Mouse (Mus musculus) thymus, adult 2 months (tissue): ENCODE results near the gene Sult1a1. TPM values are rescaled to one million over a fixed set of nuclear protein-coding genes. Genes with fewer than 3 reads are reported as not detected.
A peak's percentile ranks its signal among the peaks of the same experiment; 100 is the strongest.

Source experiments
- DNase-seq: peaks from one replicate; pipeline ENCODE4 v3.0.0; 2021
- H3K27ac ChIP-seq: fragments of 200-500 bp; 2 replicates; pipeline ENCODE4 v1.5.1; 2012; ENCODE audit warnings: low read length, control low read depth; ENCODE audit not compliant: control insufficient read depth, insufficient read depth
- H3K27me3 ChIP-seq: fragments of 200-500 bp; 2 replicates; pipeline ENCODE4 v1.6.1; 2012; ENCODE audit warnings: mild to moderate bottlenecking, low read length, moderate library complexity, mixed read lengths; ENCODE audit not compliant: control insufficient read depth, insufficient read depth
- H3K36me3 ChIP-seq: fragments of 200-500 bp; 2 replicates; pipeline ENCODE4 v1.6.1; 2012; ENCODE audit warnings: mild to moderate bottlenecking, low read length, moderate library complexity; ENCODE audit not compliant: control insufficient read depth, insufficient read depth
- H3K4me1 ChIP-seq: fragments of 200-500 bp; replicated peaks from 2 replicates; pipeline ENCODE4 v1.6.1; 2012; ENCODE audit warnings: low read length; ENCODE audit not compliant: control insufficient read depth, insufficient read depth
- H3K4me3 ChIP-seq: fragments of 200-500 bp; 2 replicates; pipeline ENCODE4 v1.5.1; 2012; ENCODE audit warnings: mild to moderate bottlenecking, low read length, control low read depth, moderate library complexity; ENCODE audit not compliant: control insufficient read depth, insufficient read depth
- CTCF ChIP-seq: fragments of 200-500 bp; IDR thresholded peaks from 2 replicates; pipeline ENCODE4 v1.5.1; 2012; ENCODE audit warnings: mild to moderate bottlenecking, control low read depth, low read length, moderate library complexity, borderline replicate concordance; ENCODE audit not compliant: control insufficient read depth, poor library complexity, insufficient read depth; ENCODE audit errors: extremely low read depth
- POLR2A ChIP-seq: fragments of 200-500 bp; IDR thresholded peaks from 2 replicates; pipeline ENCODE4 v1.6.1; 2012; ENCODE audit warnings: mild to moderate bottlenecking, low read length, control low read depth, moderate library complexity; ENCODE audit not compliant: control insufficient read depth, poor library complexity, insufficient read depth; ENCODE audit errors: extremely low read depth
- WGBS: fragments of 180-500 bp; shearing (Covaris S2); methylation state at CpG from one replicate; pipeline ENCODE4 v1.1.7; 2018; 5-methylcytosine and 5-hydroxymethylcytosine counted together
- polyA plus RNA-seq: library from polyadenylated mRNA; depleted of rRNA; stranded (reverse); fragments of >200 nt; gene quantifications from 2 replicates; pipeline ENCODE4 v1.2.3, GENCODE M21; 2012

Sult1a1 gene
- polyA plus RNA-seq, 1 experiment = 14.8 TPM

DNA sequence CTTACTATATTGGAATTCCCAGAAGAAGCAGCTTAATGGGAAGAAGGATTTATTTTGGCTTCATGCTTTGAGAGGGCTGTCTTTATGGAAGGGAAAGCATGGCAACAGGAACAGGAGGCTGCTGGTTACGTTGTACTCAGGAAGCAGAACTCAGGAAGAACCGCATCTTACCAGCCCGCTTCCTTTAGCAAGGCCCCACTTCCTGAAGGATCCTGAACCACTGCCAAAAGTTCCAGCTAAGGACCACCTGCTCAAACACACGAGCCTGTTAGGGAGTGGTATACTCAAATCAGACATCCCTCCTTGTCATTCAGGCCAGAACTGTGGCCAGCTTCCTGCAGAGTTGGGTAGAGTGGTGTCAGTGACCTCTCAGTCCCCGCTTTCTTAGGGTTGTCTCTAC lies 7.8 kb downstream of the Sult1a1 start:
- H3K4me3 ChIP-seq = no peak overlapping the region
- WGBS = 66% methylated on average over 5 of the region's 5 CpGs
- H3K27me3 ChIP-seq = no peaks in the 10 kb centered on the region
- H3K4me1 ChIP-seq = 0 out of 2 replicates have a peak, but pooled peaks cover 2% of the 10 kb centered on the region
- H3K36me3 ChIP-seq = peaks cover 27% of the 10 kb centered on the region
- no peak for TF ChIP-seq CTCF
- no peak for TF ChIP-seq POLR2A
- H3K27ac ChIP-seq = no peak overlapping the region
- no peak for DNase-seq

DNA sequence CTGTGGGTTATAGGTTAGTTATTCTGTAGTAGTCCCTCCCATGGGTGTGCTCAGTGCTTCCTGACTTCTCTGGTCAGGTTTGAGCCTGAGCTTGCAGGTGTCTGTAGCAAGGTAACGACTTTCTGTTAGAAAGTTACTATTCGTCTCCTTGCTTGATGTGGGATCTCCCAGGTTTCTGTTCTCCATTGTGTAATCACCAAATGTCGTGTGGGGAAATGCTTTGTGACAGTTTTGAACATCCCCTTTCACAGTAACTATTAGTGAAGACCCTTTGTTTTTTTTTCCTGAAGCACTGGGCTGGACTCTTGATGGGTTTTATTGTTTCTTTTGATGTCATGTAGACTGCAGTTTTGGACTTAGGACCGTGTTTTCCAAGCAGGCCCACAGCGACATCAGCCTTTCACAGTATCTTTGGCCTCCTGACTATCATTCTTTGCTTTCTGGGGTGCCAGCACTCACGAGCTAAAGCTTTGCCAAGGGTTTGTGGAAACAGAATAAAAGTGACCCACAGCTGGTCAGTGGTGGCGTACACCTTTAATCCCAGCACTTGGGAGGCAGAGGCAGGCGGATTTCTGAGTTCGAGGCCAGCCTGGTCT lies 8.6 kb downstream of the Sult1a1 start:
- DNase-seq = no peak
- TF ChIP-seq POLR2A (no peak), CTCF (no peak)
- 70% methylated on average over 9 of the region's 9 CpGs for WGBS
- Histone ChIP-seq H3K4me3 (no peak overlapping the region), H3K27me3 (no peaks in the 10 kb centered on the region), H3K4me1 (0 out of 2 replicates have a peak, but pooled peaks cover 2% of the 10 kb centered on the region), H3K27ac (no peak overlapping the region), H3K36me3 (peaks cover 25% of the 10 kb centered on the region)

DNA sequence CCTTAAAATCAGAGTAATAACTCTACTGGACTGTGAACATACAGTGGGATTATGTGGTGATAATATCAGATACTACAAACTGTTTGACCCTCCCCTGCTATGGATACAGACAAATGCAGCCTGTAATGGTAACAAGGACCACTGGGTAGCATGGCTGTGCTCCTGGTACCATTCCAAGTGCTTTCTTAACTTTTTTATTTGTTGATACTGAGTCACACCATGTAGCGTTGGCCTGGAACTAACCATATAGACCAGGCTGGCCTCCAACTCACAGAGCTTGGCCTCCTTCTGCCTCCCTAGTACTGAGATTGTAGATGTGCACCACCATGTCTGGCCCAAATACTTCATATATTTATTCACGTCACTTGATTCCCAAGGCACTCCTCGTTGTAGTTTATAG lies 11.0 kb downstream of the Sult1a1 start:
- WGBS = 98% methylated on average over 3 of the region's 3 CpGs
- TF ChIP-seq CTCF (no peak), POLR2A (no peak)
- H3K27ac ChIP-seq = no peak overlapping the region

DNA sequence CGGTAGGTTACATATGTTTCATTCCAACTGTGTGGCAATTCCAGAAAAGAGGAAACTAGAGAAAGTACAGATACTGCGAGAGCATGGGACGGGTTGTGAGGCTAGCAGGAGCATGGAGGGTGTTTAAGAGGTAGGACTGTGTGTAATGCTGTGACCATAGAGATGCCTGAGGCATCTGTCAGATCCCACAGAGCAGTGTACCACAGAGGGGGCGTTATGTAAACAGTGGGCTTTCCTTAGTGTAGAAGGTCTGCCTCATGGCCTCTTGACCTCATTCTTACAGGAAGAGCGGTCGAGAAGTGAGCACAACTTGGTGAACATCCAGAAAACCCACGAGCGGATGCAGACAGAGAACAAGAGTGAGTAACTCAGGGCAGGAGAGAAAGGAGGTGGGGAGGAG lies 12.6 kb downstream of the Sult1a1 start:
- Histone ChIP-seq H3K27ac (peak overlapping the region; percentile 33; the same call in 1 of the 2 replicates), H3K4me1 (0 out of 2 replicates have a peak, but pooled peaks cover 2% of the 10 kb centered on the region), H3K27me3 (no peaks in the 10 kb centered on the region), H3K36me3 (peaks cover 23% of the 10 kb centered on the region), H3K4me3 (no peak overlapping the region)
- TF ChIP-seq CTCF = no peak
- 86% methylated on average over 8 of the region's 8 CpGs for WGBS
- no peak for DNase-seq

More for the DNA sequence above, 11.0 kb downstream of the Sult1a1 start:
- Histone ChIP-seq H3K4me1 (0 out of 2 replicates have a peak, but pooled peaks cover 2% of the 10 kb centered on the region), H3K27me3 (no peaks in the 10 kb centered on the region), H3K36me3 (peaks cover 23% of the 10 kb centered on the region), H3K4me3 (no peak overlapping the region)
- no peak for DNase-seq

DNA sequence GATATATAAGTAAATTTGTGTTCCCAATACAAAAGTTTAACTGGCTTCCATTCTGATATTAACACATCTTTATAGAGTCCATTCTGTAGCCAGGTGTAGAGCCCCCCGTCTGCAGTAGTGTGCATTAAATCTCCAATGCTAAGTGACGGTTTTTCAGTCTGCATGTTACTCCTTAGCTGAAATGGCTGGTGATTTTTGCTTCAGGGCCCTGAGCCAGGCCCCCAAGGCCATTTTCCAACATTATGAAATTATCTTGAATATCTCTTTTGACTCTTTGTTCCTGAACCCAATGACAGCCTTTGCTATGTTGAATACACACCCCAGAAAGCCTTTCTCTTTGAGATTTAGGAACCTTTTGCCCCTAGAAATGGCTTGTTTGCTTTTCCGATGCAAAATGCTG lies 16.5 kb downstream of the Sult1a1 start:
- TF ChIP-seq CTCF (no peak), POLR2A (no peak)
- 96% methylated on average over 3 of the region's 3 CpGs for WGBS
- no peak for DNase-seq

DNA sequence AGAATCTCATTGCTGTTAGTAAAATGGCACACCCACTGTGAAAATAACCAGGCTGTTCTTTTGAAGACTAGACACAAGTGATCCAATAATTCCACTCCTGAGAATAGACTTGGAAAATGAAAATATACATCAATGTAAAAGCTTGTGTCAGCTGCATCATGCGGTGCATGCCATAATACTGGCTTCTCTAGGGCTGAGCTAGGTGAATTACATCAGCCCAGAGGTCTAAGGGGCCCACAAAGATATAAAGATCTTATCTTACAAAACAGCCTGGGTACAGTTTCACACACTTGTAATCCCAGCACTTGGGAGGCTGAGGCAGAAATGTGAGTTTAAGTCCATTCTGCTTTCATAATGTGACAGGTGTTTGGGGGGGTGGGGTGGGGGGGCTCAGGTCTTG lies 18.7 kb downstream of the Sult1a1 start:
- 75% methylated on average over 1 of the region's 1 CpGs for WGBS
- no peak for DNase-seq

More for the DNA sequence above, 16.5 kb downstream of the Sult1a1 start:
- peaks cover 5% of the 10 kb centered on the region for H3K4me1 ChIP-seq
- no peak overlapping the region for H3K4me3 ChIP-seq
- no peaks in the 10 kb centered on the region for H3K27me3 ChIP-seq
- H3K36me3 ChIP-seq = peaks cover 16% of the 10 kb centered on the region
- no peak overlapping the region for H3K27ac ChIP-seq

More for the DNA sequence above, 18.7 kb downstream of the Sult1a1 start:
- no peak overlapping the region for H3K4me3 ChIP-seq
- H3K4me1 ChIP-seq = peaks cover 5% of the 10 kb centered on the region
- TF ChIP-seq CTCF (no peak), POLR2A (no peak)
- no peak overlapping the region for H3K27ac ChIP-seq
- no peaks in the 10 kb centered on the region; the same call in 1 of the 2 replicates for H3K36me3 ChIP-seq
- H3K27me3 ChIP-seq = no peaks in the 10 kb centered on the region
